In genomic region chr8:47351914-47352701, GRCm38 (mm10) we compare ENCODE assay signal across 8 mouse cellular contexts.
DNase-seq lines count a peak whose midpoint lies in the region; ATAC-seq and TF ChIP-seq lines count a peak whose summit lies in the region.

No protein-coding gene starts in this region.

- TF ChIP-seq CTCF in intestine, postnatal 0 days (IDR thresholded peaks at IDR 0.05; ENCODE audit: low read depth), result no peak

- H3K9ac ChIP-seq in intestine, postnatal 0 days (ENCODE audit: low read depth, low read length), result no peak overlapping the region
- no peak overlapping the region for H3K9ac ChIP-seq in liver, embryonic 11.5 days (ENCODE audit: low read depth, low read length)
- H3K9ac ChIP-seq in hindbrain, embryonic 16.5 days (ENCODE audit: low read depth, low read length), result no peak overlapping the region

- peaks cover 26% of the 10 kb centered on the region; the same call in 1 of the 2 replicates for H3K4me1 ChIP-seq in brown adipose tissue, adult 24 weeks (ENCODE audit: control insufficient read depth, insufficient read depth, insufficient read length, low read length)
- H3K4me1 ChIP-seq in intestine, postnatal 0 days (replicated peaks; ENCODE audit: control insufficient read depth, insufficient read depth, low read length), result no peaks in the 10 kb centered on the region
- no peaks in the 10 kb centered on the region; the same call in 1 of the 2 replicates for H3K4me1 ChIP-seq in liver, embryonic 11.5 days (replicated peaks; ENCODE audit: control insufficient read depth, insufficient read depth, low read length)
- H3K4me1 ChIP-seq in hindbrain, embryonic 16.5 days (ENCODE audit: control insufficient read depth, insufficient read depth, low read depth, low read length), result peaks cover 2% of the 10 kb centered on the region

- H3K4me2 ChIP-seq in intestine, postnatal 0 days (replicated peaks; ENCODE audit: low read depth), result peak overlapping the region; percentile 45
- no peak overlapping the region for H3K4me2 ChIP-seq in liver, embryonic 11.5 days
- no peak overlapping the region for H3K4me2 ChIP-seq in hindbrain, embryonic 16.5 days (ENCODE audit: low read length)

- peak overlapping the region; percentile 73 for H3K27ac ChIP-seq in brown adipose tissue, adult 24 weeks (replicated peaks; ENCODE audit: low read depth, low read length)
- H3K27ac ChIP-seq in intestine, postnatal 0 days (ENCODE audit: low read depth, low read length), result no peak overlapping the region
- no peak overlapping the region for H3K27ac ChIP-seq in liver, embryonic 11.5 days (ENCODE audit: low read depth, low read length)
- no peak overlapping the region for H3K27ac ChIP-seq in hindbrain, embryonic 16.5 days (ENCODE audit: low read depth, low read length)

- H3K9me3 ChIP-seq in intestine, postnatal 0 days (ENCODE audit: control insufficient read depth), result no peaks in the 10 kb centered on the region
- H3K9me3 ChIP-seq in liver, embryonic 11.5 days (ENCODE audit: control insufficient read depth, low read length), result no peaks in the 10 kb centered on the region
- no peaks in the 10 kb centered on the region for H3K9me3 ChIP-seq in hindbrain, embryonic 16.5 days (ENCODE audit: control insufficient read depth, low read length)

- no peaks in the 10 kb centered on the region for H3K27me3 ChIP-seq in intestine, postnatal 0 days (replicated peaks; ENCODE audit: control insufficient read depth, insufficient read depth, low read length)
- H3K27me3 ChIP-seq in liver, embryonic 11.5 days (replicated peaks; ENCODE audit: control insufficient read depth, insufficient read depth, low read length), result no peaks in the 10 kb centered on the region
- H3K27me3 ChIP-seq in hindbrain, embryonic 16.5 days (replicated peaks; ENCODE audit: control insufficient read depth, insufficient read depth, low read length), result no peaks in the 10 kb centered on the region

- DNase-seq in gastrocnemius, postnatal 10 days, result peak; percentile 28
- DNase-seq in lung, postnatal 10 days, result peak; percentile 31
- DNase-seq in liver, embryonic 11.5 days (ENCODE audit: low spot score), result no peak
- no peak for DNase-seq in T-cell, adult 2 months (ENCODE audit: low spot score)
- no peak for DNase-seq in thymus, postnatal 36 days

- 27% methylated on average over 21 of the region's 21 CpGs for WGBS in intestine, postnatal 0 days
- 64% methylated on average over 21 of the region's 21 CpGs for WGBS in liver, embryonic 11.5 days
- WGBS in hindbrain, embryonic 16.5 days, result 61% methylated on average over 21 of the region's 21 CpGs

- H3K4me3 ChIP-seq in brown adipose tissue, adult 24 weeks (ENCODE audit: insufficient read depth, low read depth, low read length), result peak overlapping the region; percentile 34
- 0 out of 2 replicates have a peak overlapping the region, but pooled peaks have one; percentile 9 for H3K4me3 ChIP-seq in intestine, postnatal 0 days (ENCODE audit: low read depth, low read length)
- no peak overlapping the region for H3K4me3 ChIP-seq in liver, embryonic 11.5 days (ENCODE audit: low read depth, low read length)
- H3K4me3 ChIP-seq in hindbrain, embryonic 16.5 days (ENCODE audit: low read length), result no peak overlapping the region

- ATAC-seq in intestine, postnatal 0 days, result 0 out of 2 replicates have a peak, but pooled peaks have one; percentile 4
- no peak for ATAC-seq in liver, embryonic 11.5 days (replicated peaks; ENCODE audit: low FRiP score)
- no peak for ATAC-seq in hindbrain, embryonic 16.5 days

- H3K36me3 ChIP-seq in intestine, postnatal 0 days (ENCODE audit: control insufficient read depth, insufficient read depth), result no peaks in the 10 kb centered on the region
- no peaks in the 10 kb centered on the region for H3K36me3 ChIP-seq in liver, embryonic 11.5 days (ENCODE audit: control insufficient read depth, insufficient read depth, low read length)
- no peaks in the 10 kb centered on the region for H3K36me3 ChIP-seq in hindbrain, embryonic 16.5 days (ENCODE audit: control insufficient read depth, insufficient read depth, low read length)

Comparison
In these comparisons a context has a peak if more than half of its experiments do, and no peak if none do; other contexts are left out.
1. H3K4me3 ChIP-seq: peak in brown adipose tissue, adult 24 weeks (single experiment) and intestine, postnatal 0 days (single experiment); none in liver, embryonic 11.5 days (single experiment) and hindbrain, embryonic 16.5 days (single experiment).
2. DNase-seq: peak in gastrocnemius, postnatal 10 days (single experiment) and lung, postnatal 10 days (single experiment); none in liver, embryonic 11.5 days (single experiment), T-cell, adult 2 months (single experiment) and thymus, postnatal 36 days (0 of 2).